11 mouse cellular contexts compared by ENCODE assay signal in genomic region chr13:76304637-76305122, GRCm38 (mm10). TPM values are rescaled to one million over a fixed set of nuclear protein-coding genes. Genes with fewer than 3 reads are reported as not detected.
DNase-seq lines count a peak whose midpoint lies in the region; ATAC-seq and TF ChIP-seq lines count a peak whose summit lies in the region.
"Had no signal": no experiment of that assay in that cellular context is flagged by ENCODE, and none has a peak within 500 bp of the region (broad histone marks: within the 10 kb centered on the region; RNA-seq: fewer than 3 reads in every experiment).

TSS of gene Fam81b (minus strand) at chr13:76305072.

- no peaks in the 10 kb centered on the region for H3K4me1 ChIP-seq in MEL (ENCODE audit: control insufficient read depth in 1 of 2, insufficient read depth in 2 of 2, low read length in 2 of 2)
- H3K4me1 ChIP-seq: heart, embryonic 15.5 days had no signal

- intact Hi-C loops in left cerebral cortex, postnatal 14 days (cut with DNase I), result loop anchor here (10.0 kb wide), 1 partner anchor 90 kb away; no protein-coding TSS in a partner anchor

- TF ChIP-seq CTCF in MEL (IDR thresholded peaks at IDR 0.05 in 2 of 3, conservative IDR thresholded peaks at IDR 0.05 in 1 of 3; ENCODE audit: control insufficient read depth in 1 of 3, insufficient read depth in 1 of 3, low read depth in 2 of 3, low read length in 3 of 3, poor library complexity in 1 of 3, severe bottlenecking in 1 of 3), result peak in 2 of 3 experiments; percentile 44 to 68; a peak in 4 of 6 replicates

- no peaks in the 10 kb centered on the region for H3K9me3 ChIP-seq in MEL (replicated peaks; ENCODE audit: insufficient read depth, low read length)
- H3K9me3 ChIP-seq: heart, embryonic 15.5 days had no signal

- H3K9ac ChIP-seq in MEL (ENCODE audit: control insufficient read depth, low read depth, low read length, poor library complexity, severe bottlenecking), result no peak within 1 kb of the TSS
- H3K9ac ChIP-seq: heart, embryonic 15.5 days had no signal

- no peak; the same call in 1 of the 2 replicates for ATAC-seq in cerebellum, adult (ENCODE audit: insufficient number of reproducible peaks, low FRiP score, low TSS enrichment)
- peak; percentile 74 to 75; a peak in 3 of 4 replicates for ATAC-seq in hematopoietic stem cell, adult 5-6 weeks (replicated peaks in 1 of 2; ENCODE audit: insufficient read depth in 1 of 2, low FRiP score in 2 of 2, low TSS enrichment in 1 of 2, low read depth in 1 of 2, poor library complexity in 2 of 2, severe bottlenecking in 2 of 2)

- H3K36me3 ChIP-seq in MEL (ENCODE audit: control insufficient read depth in 1 of 2, insufficient read depth in 2 of 2, low read length in 2 of 2), result no peaks in the 10 kb centered on the region
- H3K36me3 ChIP-seq: heart, embryonic 15.5 days had no signal

- no peak for TF ChIP-seq POLR2A in MEL (IDR thresholded peaks at IDR 0.05; ENCODE audit: control insufficient read depth in 1 of 2, insufficient read depth in 1 of 2, low read depth in 1 of 2, low read length in 2 of 2, poor library complexity in 1 of 2)

- no peak within 1 kb of the TSS for H3K4me3 ChIP-seq in MEL (ENCODE audit: control insufficient read depth in 1 of 2, insufficient read depth in 1 of 2, low read depth in 2 of 2, low read length in 2 of 2)
- H3K4me3 ChIP-seq: heart, embryonic 15.5 days had no signal

- no peak within 1 kb of the TSS for H3K27ac ChIP-seq in MEL (ENCODE audit: control insufficient read depth, low read depth, low read length)
- H3K27ac ChIP-seq: heart, embryonic 15.5 days had no signal

- DNase-seq in cerebellum, adult 9-11 months, result peak; percentile 57
- peak; percentile 7 to 63 for DNase-seq in left cerebral cortex, postnatal 14 days (ENCODE audit: low spot score in 2 of 2)
- no peak for DNase-seq in left cerebral cortex, adult 9 months (ENCODE audit: low spot score in 2 of 2)
- peak; percentile 49 for DNase-seq in MEL (ENCODE audit: low read depth, low spot score)
- DNase-seq in layer of hippocampus, adult 9-10 months (ENCODE audit: low spot score), result no peak
- no peak for DNase-seq in spleen, postnatal 4 days (ENCODE audit: low spot score in 2 of 2)

- no peak for TF ChIP-seq EP300 in MEL (IDR thresholded peaks at IDR 0.05; ENCODE audit: low read depth in 1 of 2, low read length in 2 of 2)

- no peaks in the 10 kb centered on the region for H3K79me2 ChIP-seq in MEL (ENCODE audit: control insufficient read depth, insufficient read depth, low read length, poor library complexity)

- TF ChIP-seq RAD21 in MEL (IDR thresholded peaks at IDR 0.05; ENCODE audit: low read depth, low read length), result peak; percentile 76

- H3K27me3 ChIP-seq in MEL (ENCODE audit: control insufficient read depth in 1 of 2, insufficient read depth in 2 of 2, low read length in 2 of 2), result no peaks in the 10 kb centered on the region; a peak in 1 of 4 replicates
- H3K27me3 ChIP-seq: heart, embryonic 15.5 days had no signal

TF ChIP-seq in MEL, 35 proteins besides CTCF, POLR2A, EP300 and RAD21:
- peak; percentile 75 for TF ChIP-seq SMC3 (IDR thresholded peaks at IDR 0.05; ENCODE audit: low read depth, low read length)
- no peak for TF ChIP-seq RCOR1 (IDR thresholded peaks at IDR 0.05; ENCODE audit: low read depth, low read length)
- TF ChIP-seq UBTF (IDR thresholded peaks at IDR 0.05; ENCODE audit: borderline replicate concordance, insufficient read depth, low read depth, low read length), result no peak
- peak; percentile 52; the same call in 1 of the 2 replicates for TF ChIP-seq ZC3H11A (IDR thresholded peaks at IDR 0.05; ENCODE audit: low read depth, low read length)
- TF ChIP-seq MAFK (IDR thresholded peaks at IDR 0.05; ENCODE audit: borderline replicate concordance, low read depth, low read length), result no peak
TF ChIP-seq in MEL: peak in this region for 2.

RNA-seq across cellular contexts. Expression of gene Fam81b, which starts in this region (rescaled TPM):
- not detected for total RNA-seq in left cerebral cortex, postnatal 14 days (2021)
- total RNA-seq in MEL (2012; rRNA removed), result not detected in 2 replicates
- not detected for polyA plus RNA-seq in MEL (2012; ENCODE audit: insufficient read depth in 1 of 2, insufficient read length in 2 of 2, low read depth in 1 of 2, low replicate concordance in 2 of 2, missing spikeins in 1 of 2)
- 0.40 TPM in 1 of 2 replicates, not detected in the other for total RNA-seq in hematopoietic stem cell, adult 5-6 weeks (2017)
- total RNA-seq: left cerebral cortex, postnatal 25 days had no signal
- polyA plus RNA-seq: heart, embryonic 15.5 days; neural tube, embryonic 11.5 days had no signal

Comparison
In these comparisons a context has a peak if more than half of its experiments do, and no peak if none do; other contexts are left out.
1. Peak in DNase-seq in left cerebral cortex, postnatal 14 days; RNA of the gene not detected or under 1 TPM.
2. Peak in DNase-seq in MEL; RNA of the gene not detected or under 1 TPM.
3. Peak in ATAC-seq in hematopoietic stem cell, adult 5-6 weeks; RNA of the gene not detected or under 1 TPM.